Mouse (Mus musculus) liver, postnatal 0 days (tissue): ENCODE data around the gene Pym1.
A peak's percentile ranks its signal among the peaks of the same experiment; 100 is the strongest.

Experiments used
- CTCF ChIP-seq: sonication (generic); IDR thresholded peaks from 2 replicates; pipeline ENCODE4 v1.5.1; 2016; ENCODE audit warnings: antibody characterized with exemption, low read depth
- EP300 ChIP-seq: IDR thresholded peaks from 2 replicates; pipeline ENCODE4 v1.6.1; 2016; ENCODE audit warnings: antibody characterized with exemption, low read depth, mild to moderate bottlenecking

GRCm38 (mm10) chr10:128744680-128745601 lies 2.7 kb upstream of the Pym1 start, which contains the start of gene Dgka:
- peak; percentile 40; the same call in 1 of the 2 replicates for TF ChIP-seq CTCF
- TF ChIP-seq EP300, result no peak
